Mouse (Mus musculus) monocyte, adult 2 months (primary cell): ENCODE data around the gene Flywch2.
"Not testable (repeated sequence)": the region's sequence is repeated elsewhere in the genome, so short reads cannot be mapped to it uniquely, and the experiment has no call there.

Experiments used
- DNase-seq, 2 experiments: peaks; one replicate each; pipeline ENCODE4 v3.0.0; 2022; ENCODE audit warnings: low spot score in 2 of 2, low read depth in 1 of 2

Flywch2 gene

DNA sequence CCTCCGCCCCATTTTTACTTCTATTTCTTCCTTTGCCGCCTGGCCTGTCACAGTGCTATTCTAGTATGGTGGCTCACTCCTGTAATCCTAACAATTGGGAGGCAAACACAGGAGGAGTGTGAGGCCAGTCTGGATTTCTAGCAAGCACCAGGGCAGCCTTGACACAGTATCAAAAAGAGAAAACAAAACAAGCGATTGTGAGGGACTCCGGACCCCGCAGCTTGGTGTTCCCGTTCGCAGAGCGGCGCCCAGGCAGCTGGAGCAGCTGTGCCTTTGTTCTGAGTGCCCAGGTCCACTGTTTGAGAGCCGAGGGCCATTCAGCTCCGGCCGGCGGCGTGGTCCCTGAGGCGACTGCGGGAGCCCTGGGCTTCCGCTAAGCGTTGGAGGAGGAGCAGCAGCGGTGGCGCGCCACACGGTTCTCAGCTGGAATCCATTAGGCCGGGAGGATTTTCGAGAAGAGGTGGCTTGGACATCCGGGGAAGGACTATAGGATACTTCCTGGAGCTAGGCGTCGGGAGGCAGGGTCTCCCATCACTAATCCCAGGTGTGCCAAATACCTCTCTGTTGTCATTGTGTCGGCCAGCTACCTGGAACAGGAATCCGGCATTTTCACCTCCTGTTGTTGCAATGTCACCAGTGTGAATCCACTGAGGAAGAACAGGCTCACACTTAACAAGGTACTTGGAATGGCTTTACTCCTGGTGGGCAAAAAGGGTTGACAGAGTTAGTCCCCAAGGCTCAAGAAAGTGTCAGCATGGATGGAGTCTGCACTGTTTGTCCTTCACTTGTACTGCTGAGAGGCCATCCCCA, 4.6 kb upstream of the Flywch2 start, which contains the start of gene Srrm2:
Gene Srrm2, plus strand, starts transcription at position 264 of the 810 bp plus-strand sequence.
- peak in 1 of 2 experiments; percentile 23 for DNase-seq

DNA sequence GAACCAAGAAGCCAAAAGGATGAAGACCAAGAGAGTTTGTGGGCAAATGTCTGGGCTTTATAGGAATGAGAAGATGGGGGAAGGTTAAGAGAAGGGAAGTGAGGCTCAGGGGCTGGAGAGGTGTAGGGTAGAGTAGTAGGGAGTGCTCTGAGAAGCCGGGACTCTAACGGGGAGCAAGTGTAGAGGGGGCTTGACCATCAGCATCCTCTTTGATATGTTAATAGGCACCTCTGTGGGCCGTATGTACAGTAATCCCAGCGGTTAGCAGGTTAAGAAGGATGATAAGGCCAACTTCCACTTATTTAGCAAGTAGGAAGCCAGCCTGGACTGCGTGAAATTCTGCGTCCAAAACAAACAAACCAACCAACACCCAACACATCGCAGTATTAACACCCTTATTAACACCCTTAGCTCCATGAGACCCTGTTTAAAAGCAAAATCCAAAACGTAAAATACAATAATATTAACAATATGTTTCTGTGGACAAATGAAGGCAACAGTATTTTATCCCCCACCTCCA, 3.9 kb upstream of the Flywch2 start:
- no peak for DNase-seq

DNA sequence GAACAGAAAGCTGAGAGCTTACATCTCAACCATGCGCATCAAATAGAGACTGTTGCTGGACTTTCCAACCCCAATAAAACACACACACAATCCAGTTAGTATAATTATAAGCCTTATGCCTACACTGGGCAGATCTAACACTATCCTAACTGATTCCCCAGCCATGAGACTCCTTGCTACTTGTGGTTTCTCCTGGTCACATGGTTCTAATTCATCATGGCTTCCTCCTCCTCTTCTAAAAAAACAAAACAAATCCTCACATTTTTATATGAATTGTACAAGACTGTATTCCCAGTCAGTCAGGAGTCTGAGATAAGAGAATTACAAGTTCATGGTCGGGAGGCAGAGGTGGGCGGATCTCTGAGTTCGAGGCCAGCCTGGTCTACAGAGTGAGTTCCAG, 3.1 kb upstream of the Flywch2 start:
- no peak for DNase-seq

GRCm38 (mm10) chr17:23786510-23786931, 640 bp upstream of the Flywch2 start:
- DNase-seq, result no peak

- DNase-seq, result no peak
Observed at GRCm38 (mm10) chr17:23783352-23783751, 2.5 kb downstream of the Flywch2 start.

- no peak for DNase-seq
Observed at GRCm38 (mm10) chr17:23778447-23778846, 7.4 kb downstream of the Flywch2 start.

DNA sequence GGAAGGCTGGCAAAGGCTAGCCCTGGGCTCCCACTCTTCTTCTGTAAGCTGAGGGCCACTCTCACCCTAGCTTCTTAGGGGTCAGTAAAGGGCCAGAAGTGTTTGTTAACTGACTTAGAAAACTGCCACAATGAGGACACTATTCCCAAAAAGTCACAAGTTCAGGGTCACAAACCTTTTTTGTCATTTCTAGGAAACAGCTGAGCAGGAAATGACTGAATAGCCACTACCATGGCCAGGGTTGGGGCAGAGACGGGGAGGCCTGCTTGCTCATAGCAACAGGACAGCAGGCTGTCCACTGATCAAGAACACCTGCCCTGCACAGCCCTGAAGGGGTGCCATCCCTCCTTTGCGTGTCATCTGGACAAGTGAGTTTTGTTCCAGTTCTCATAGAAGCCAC, 8.7 kb downstream of the Flywch2 start:
- DNase-seq, result no peak

GRCm38 (mm10) chr17:23776216-23776615, 9.7 kb downstream of the Flywch2 start:
- no peak for DNase-seq

GRCm38 (mm10) chr17:23774090-23774489, 11.8 kb downstream of the Flywch2 start:
- peak; percentile 44 to 79 for DNase-seq

DNA sequence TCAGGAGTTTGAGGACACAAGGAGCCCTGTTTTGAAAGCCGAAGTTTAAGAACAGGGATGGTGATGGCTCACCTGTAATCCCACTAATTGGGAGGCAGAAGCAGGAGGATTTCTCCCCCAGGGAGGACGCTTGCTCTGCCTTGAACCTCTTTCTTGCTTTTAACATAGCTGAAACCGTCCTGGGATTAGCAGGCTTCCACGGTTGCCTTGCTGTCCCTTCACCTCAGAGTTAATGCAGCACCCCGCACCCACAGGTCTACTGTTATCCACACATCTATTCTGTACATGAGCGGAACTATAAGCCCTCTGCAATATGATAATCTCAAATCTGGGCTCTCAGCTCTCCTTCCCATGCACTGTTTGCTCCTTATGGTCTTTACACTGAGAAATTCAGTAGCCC, 12.2 kb downstream of the Flywch2 start:
- no peak for DNase-seq

DNA sequence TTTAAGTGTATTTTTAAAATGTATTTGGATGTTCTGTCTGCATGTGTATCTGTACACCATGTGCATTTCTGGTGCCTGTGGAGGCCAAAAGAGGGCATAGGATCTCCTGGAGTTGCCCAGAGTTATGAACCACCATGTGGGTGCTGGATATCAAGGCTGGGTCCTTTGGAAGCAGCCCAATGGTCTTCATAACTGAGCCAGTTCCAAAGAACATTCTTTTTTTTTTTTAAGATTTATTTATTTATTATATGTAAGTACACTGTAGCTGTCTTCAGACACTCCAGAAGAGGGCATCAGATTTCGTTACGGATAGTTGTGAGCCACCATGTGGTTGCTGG, 13.7 kb downstream of the Flywch2 start:
- DNase-seq, result not testable (repeated sequence)

- DNase-seq, result peak; percentile 84 to 86
Observed at GRCm38 (mm10) chr17:23771284-23772218, 14.3 kb downstream of the Flywch2 start, which contains the start of gene Flywch1. Gene Flywch1, minus strand, starts transcription at chr17:23771602.

GRCm38 (mm10) chr17:23770896-23771283, 15.0 kb downstream of the Flywch2 start:
- no peak for DNase-seq

GRCm38 (mm10) chr17:23770493-23770892, 15.4 kb downstream of the Flywch2 start:
- DNase-seq, result no peak

GRCm38 (mm10) chr17:23762976-23763375, 22.9 kb downstream of the Flywch2 start:
- no peak for DNase-seq

- DNase-seq, result no peak
Observed at GRCm38 (mm10) chr17:23761155-23761554, 24.7 kb downstream of the Flywch2 start.

DNA sequence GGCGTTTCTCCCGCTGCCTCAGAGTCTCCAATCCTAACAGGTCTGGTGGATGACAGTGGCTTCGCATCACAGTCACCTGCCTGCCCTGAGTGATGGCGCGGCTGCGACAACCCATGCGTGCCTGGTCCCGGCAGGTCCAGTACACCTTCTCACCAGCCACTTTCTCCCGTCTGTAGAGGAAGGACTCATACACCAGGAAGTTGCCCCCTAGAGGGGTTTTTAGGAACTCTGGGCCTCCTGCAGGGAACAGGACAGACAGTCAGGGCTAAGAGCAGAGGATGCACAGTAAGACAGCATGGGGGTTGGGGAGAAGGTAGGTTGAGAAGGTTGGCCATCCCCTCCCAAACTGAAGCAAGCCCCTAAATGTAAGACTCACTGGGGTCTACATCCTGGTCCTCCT, 25.6 kb downstream of the Flywch2 start:
- no peak for DNase-seq

DNA sequence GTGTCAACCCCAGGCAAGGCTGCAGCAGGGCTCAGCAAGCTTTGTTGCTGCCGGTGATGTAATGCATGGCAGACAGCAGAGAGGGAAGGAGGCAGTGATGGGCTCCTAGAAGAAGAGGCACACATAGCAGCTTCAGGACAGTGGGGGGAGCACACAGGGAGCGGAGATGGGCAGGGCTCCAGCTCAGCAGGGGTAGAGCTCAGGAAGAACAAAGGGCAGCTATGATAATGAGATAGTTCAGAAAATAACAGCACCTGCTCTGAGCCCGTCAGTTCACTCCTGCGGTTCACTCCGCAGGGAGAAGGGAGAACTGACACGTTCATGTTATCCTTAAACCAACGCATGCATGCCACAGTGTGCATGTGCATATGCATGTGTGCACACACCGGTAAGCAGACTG, 27.1 kb downstream of the Flywch2 start:
- DNase-seq, result no peak

DNA sequence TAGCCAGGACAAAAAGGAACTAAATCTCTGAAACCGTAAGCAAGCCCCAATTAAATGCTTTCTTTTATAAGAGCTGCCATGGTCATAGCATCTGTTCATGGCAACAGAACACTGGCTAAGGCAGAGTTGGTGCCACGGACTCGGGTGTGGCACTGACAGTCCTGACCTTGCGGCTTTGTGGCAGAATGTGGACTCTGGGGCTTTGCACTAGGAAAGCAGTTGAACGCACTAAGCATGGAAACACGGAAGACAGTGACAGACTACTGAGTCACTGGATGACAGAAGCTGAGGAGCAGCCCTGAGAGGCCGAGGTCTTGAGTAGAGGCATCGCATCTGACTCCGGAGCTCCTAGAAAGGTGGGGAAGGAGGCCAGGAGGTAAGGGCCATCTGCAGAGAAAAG, 28.3 kb downstream of the Flywch2 start:
- DNase-seq, result no peak

DNA sequence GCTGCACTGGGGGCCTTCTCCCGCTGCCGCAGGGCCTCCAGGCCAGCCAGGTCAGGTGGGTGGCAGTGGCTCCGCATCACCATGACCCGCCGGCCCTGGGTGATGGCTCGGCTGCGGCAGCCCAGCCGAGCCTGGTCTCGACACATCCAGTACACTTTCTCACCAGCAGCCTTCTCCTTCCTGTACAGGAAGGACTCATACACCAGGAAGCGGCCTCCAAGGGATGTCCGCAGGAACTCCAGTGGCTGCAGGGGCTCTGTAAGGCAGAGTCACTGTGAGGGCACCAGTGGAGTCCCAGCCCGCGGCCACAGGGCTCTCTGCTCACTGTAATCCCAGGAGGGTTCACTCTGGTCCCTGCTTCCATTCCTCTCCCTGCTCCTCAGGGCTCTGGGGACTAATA, 30.2 kb downstream of the Flywch2 start:
- no peak for DNase-seq

DNA sequence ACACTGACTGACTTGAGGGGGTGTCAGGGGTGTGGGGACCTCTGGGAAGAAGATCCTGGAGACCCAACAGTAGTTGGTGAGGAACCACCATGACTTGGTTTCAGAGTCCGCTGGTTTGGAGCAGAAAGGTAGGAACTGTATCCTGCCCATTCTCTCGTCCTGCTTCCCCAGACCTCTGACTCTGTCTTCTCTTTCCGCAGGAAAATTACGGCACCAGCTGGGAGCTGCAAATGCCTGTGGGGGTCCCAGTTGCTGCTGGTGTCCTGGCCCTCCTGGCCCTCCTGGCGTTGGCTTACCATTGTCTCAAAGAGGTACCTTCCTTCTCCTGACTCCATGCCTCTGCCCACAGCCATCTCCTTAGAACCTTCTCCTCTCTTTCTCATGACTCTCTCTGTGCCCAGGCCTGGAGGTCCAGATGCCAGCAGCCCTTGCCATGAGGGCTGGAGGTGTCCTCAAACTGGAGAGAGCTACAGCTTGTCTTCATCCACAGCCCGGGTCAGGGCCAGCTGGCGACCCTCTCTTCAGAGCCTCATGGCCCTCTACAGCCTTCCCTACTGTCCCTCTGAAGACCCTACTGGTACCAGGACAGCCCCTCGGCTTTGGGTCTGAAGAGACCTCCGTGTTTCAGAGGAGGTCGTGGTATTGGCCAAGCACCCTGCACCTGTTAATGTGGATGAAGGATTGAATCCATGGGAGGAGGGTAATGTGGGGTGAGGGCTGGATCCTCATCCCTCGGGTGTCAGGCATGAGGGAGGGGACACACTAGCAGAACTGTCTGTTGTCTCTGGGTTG, 36.3 kb downstream of the Flywch2 start:
- DNase-seq, result no peak
